18 mouse cellular contexts compared by ENCODE assay signal in the genomic region with DNA sequence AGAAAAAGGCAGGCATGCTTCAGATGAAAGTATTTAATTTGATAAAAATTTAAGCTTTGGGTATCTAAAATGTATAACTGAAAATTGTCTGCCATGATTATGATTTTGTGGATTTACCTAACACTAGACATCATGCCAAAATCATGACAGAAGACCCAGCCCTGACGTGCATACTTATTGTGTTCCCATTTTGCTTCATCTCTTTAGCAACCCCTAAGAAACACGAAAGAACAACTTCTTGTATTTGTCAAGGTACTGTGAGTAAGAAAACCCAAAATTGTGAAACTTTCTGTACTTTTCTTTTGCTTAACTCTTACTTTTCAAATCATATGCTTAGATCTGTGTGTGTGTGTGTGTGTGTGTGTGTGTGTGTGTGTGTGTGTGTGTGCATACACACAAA.
"Had no signal": no experiment of that assay in that cellular context is flagged by ENCODE, and none has a peak within 500 bp of the region (broad histone marks: within the 10 kb centered on the region; RNA-seq: fewer than 3 reads in every experiment).

No protein-coding gene starts in this region.

- ATAC-seq: midbrain, embryonic 16.5 days had no signal

- H3K9ac ChIP-seq: liver, embryonic 15.5 days; lung, embryonic 14.5 days; midbrain, embryonic 12.5 days; neural tube, embryonic 13.5 days; neural tube, embryonic 15.5 days; stomach, embryonic 15.5 days had no signal

- H3K27me3 ChIP-seq: liver, embryonic 15.5 days; midbrain, embryonic 12.5 days; neural tube, embryonic 13.5 days; neural tube, embryonic 15.5 days; stomach, embryonic 15.5 days had no signal

- H3K4me2 ChIP-seq: liver, embryonic 15.5 days; lung, embryonic 14.5 days; midbrain, embryonic 12.5 days; neural tube, embryonic 13.5 days; neural tube, embryonic 15.5 days; stomach, embryonic 15.5 days had no signal

- H3K9me3 ChIP-seq: liver, embryonic 15.5 days; midbrain, embryonic 10.5 days; midbrain, embryonic 12.5 days; neural tube, embryonic 13.5 days; neural tube, embryonic 15.5 days; stomach, embryonic 15.5 days had no signal

- H3K27ac ChIP-seq: liver, embryonic 15.5 days; midbrain, embryonic 10.5 days; midbrain, embryonic 12.5 days; neural tube, embryonic 13.5 days; neural tube, embryonic 15.5 days; stomach, embryonic 15.5 days; stomach, postnatal 0 days had no signal

- H3K36me3 ChIP-seq: liver, embryonic 15.5 days; neural tube, embryonic 13.5 days; neural tube, embryonic 15.5 days had no signal

- H3K4me1 ChIP-seq: neural tube, embryonic 15.5 days had no signal

- H3K4me3 ChIP-seq: liver, embryonic 15.5 days; midbrain, embryonic 10.5 days; midbrain, embryonic 12.5 days; myocyte; neural tube, embryonic 13.5 days; neural tube, embryonic 15.5 days; stomach, embryonic 15.5 days had no signal

- DNase-seq: lung, adult 18-20 months; lung, embryonic 14.5 days; lung, postnatal 10 days; lung, postnatal 4 days; midbrain, embryonic 14.5 days; right cerebral cortex, postnatal 14 days; thymus, adult 2 months; thymus, postnatal 25 days; thymus, postnatal 4 days had no signal
